Mouse (Mus musculus): ENCODE data around the gene Rhd. TPM values are rescaled to one million over a fixed set of nuclear protein-coding genes. Genes with fewer than 3 reads are reported as not detected.
A peak's percentile ranks its signal among the peaks of the same experiment; 100 is the strongest.

Rhd gene
- polyA plus RNA-seq, 1 experiment from 2014 or later = 1.7 TPM

DNA sequence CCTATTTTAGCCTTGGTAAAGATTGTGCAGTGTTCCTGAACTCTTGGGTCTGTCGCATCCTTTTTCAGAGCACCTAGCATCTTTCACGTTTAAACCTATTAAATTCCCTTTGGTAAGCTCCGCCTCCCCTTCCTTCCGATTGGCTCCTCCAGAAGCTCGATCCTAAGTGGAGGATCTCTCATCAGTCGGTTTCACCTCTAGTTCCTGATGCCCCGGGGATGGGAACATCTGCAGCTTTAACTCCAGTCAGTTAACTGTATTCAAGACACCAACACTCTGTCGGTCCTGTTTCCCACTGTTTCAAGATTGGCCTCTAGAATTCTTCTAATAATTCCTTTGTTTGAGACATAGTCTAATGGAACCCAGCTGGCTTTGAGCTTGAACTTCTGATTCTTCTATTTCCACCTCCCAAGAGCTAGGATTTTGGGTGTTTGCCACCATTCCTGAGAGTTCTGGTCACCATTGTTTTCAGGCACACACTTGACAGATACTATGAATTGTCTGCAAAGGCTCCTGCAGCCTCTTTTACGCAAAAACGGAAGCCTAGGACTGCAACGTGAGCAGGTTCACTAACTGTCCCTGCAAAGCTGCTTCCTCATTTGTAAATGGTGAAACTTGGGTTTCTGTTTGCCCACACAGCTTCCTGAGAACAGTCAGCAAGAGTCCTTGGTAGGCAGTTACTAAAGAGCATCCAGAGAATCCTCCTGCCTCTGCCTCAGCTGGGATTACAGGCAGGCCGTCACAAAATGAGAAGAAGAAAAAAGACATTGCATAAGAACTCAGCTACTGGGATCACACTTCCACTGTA lies 55.6 kb downstream of the Rhd start:
- Histone ChIP-seq H3K4me2 (ENCODE audit: low read length) (no peak overlapping the region), H3K9ac (ENCODE audit: low read depth, low read length) (no peak overlapping the region), H3K27ac (ENCODE audit: low read depth, low read length) (no peak overlapping the region), H3K27me3 (replicated peaks; ENCODE audit: control insufficient read depth, insufficient read depth, low read length) (no peaks in the 10 kb centered on the region), H3K9me3 (ENCODE audit: control insufficient read depth, low read length) (no peaks in the 10 kb centered on the region), H3K36me3 (ENCODE audit: control insufficient read depth, insufficient read depth, low read length) (no peaks in the 10 kb centered on the region), H3K4me1 (ENCODE audit: control insufficient read depth, insufficient read depth, low read depth, low read length) (peaks cover 3% of the 10 kb centered on the region), H3K4me3 (ENCODE audit: low read length) (no peak overlapping the region)
- ATAC-seq = no peak
- WGBS = 40% methylated on average over 12 of the region's 12 CpGs

DNA sequence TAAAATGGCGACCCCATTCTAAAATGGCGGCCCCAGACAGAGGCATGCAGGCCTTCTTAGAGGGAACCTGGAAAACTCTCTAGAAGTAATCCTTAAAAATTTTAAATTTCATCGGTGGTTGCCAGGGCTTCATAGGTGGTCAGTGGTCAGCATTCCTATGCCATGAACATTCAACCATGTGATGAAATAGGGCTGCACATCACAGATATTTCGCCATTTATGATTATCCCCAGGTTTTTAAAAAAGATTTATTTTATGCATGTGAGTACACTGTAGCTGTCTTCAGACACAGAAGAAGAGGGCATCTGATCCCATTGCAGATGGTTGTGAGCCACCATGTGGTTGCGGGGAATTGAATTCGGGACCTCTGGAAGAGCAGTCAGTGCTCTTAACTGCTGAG lies 56.3 kb downstream of the Rhd start:
- Histone ChIP-seq H3K27ac (ENCODE audit: low read depth, low read length) (no peak overlapping the region), H3K9ac (ENCODE audit: low read depth, low read length) (no peak overlapping the region), H3K4me3 (ENCODE audit: low read length) (no peak overlapping the region), H3K4me2 (ENCODE audit: low read length) (no peak overlapping the region), H3K36me3 (ENCODE audit: control insufficient read depth, insufficient read depth, low read length) (peaks cover 5% of the 10 kb centered on the region), H3K9me3 (ENCODE audit: control insufficient read depth, low read length) (no peaks in the 10 kb centered on the region), H3K4me1 (ENCODE audit: control insufficient read depth, insufficient read depth, low read depth, low read length) (peaks cover 10% of the 10 kb centered on the region), H3K27me3 (replicated peaks; ENCODE audit: control insufficient read depth, insufficient read depth, low read length) (no peaks in the 10 kb centered on the region)
- 93% methylated on average over 6 of the region's 6 CpGs for WGBS
- no peak for ATAC-seq

DNA sequence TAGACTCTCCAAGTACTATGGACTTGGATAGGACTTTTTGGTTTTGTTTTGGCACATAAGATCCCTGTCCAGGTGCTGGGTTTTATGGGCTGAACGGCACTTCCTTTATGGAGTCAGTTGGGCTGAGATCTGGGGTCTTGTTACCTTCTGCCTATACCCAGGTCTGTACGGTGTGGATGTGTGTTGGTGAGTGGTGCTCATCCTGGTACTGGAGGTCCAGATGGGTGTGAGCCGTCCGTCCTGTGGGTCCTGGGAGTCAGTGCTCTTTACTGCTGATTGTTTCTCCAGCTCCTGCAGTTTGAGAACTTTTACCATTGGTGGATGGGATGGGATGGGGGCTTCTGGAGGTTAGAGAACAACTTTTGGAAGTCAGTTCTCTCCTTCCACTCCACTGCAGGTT lies 57.4 kb downstream of the Rhd start:
- no peak overlapping the region for H3K4me3 ChIP-seq (ENCODE audit: low read length)
- no peak overlapping the region for H3K9ac ChIP-seq (ENCODE audit: low read depth, low read length)
- no peak overlapping the region for H3K27ac ChIP-seq (ENCODE audit: low read depth, low read length)
- WGBS = 95% methylated on average over 4 of the region's 4 CpGs
- peaks cover 17% of the 10 kb centered on the region for H3K4me1 ChIP-seq (ENCODE audit: control insufficient read depth, insufficient read depth, low read depth, low read length)
- H3K4me2 ChIP-seq (ENCODE audit: low read length) = no peak overlapping the region
- H3K36me3 ChIP-seq (ENCODE audit: control insufficient read depth, insufficient read depth, low read length) = peaks cover 10% of the 10 kb centered on the region
- no peaks in the 10 kb centered on the region for H3K27me3 ChIP-seq (replicated peaks; ENCODE audit: control insufficient read depth, insufficient read depth, low read length)
- ATAC-seq = no peak
- no peaks in the 10 kb centered on the region for H3K9me3 ChIP-seq (ENCODE audit: control insufficient read depth, low read length)

DNA sequence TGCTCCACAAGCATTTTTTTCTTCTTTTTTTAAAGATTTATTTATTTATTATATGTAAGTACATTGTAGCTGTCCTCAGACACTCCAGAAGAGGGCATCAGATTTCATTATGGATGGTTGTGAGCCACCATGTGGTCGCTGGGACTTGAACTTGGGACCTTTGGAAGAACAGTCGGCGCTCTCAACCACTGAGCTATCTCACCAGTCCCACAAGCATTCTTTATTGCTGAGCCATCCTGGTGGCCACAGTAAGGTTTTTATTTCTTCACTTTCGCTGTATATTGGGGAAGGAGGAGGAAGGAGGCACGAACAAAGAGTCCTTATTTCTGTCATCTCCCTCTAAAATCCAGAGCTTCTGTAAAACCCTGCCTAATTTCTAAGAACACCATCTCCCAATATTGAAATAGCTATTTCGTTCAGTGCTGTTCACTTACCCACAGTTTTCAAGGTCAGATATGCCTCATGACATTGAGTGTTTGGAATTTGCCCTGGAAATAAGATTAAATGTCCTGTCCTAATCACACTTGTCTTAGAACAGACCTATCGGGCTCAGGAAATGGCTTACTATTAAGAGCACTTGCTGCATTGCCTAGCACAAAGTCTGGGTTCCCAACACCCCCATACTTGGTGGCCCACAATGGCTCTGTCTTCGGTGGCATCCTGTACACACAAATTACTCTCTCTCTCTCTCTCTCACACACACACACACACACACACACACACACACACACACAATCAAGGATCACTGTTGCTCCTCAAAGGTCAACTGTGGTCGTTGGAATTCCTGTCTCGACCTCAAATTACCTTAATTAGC lies 58.0 kb downstream of the Rhd start:
- peaks cover 17% of the 10 kb centered on the region for H3K4me1 ChIP-seq (ENCODE audit: control insufficient read depth, insufficient read depth, low read depth, low read length)
- 57% methylated on average over 10 of the region's 10 CpGs for WGBS
- H3K4me3 ChIP-seq (ENCODE audit: low read length) = peak overlapping the region; percentile 99
- peak overlapping the region; percentile 95 for H3K27ac ChIP-seq (ENCODE audit: low read depth, low read length)
- peak overlapping the region; percentile 69 for H3K4me2 ChIP-seq (ENCODE audit: low read length)
- no peak for ATAC-seq
- H3K36me3 ChIP-seq (ENCODE audit: control insufficient read depth, insufficient read depth, low read length) = peaks cover 13% of the 10 kb centered on the region
- peak overlapping the region; percentile 74 for H3K9ac ChIP-seq (ENCODE audit: low read depth, low read length)
- no peaks in the 10 kb centered on the region for H3K27me3 ChIP-seq (replicated peaks; ENCODE audit: control insufficient read depth, insufficient read depth, low read length)
- no peaks in the 10 kb centered on the region for H3K9me3 ChIP-seq (ENCODE audit: control insufficient read depth, low read length)

DNA sequence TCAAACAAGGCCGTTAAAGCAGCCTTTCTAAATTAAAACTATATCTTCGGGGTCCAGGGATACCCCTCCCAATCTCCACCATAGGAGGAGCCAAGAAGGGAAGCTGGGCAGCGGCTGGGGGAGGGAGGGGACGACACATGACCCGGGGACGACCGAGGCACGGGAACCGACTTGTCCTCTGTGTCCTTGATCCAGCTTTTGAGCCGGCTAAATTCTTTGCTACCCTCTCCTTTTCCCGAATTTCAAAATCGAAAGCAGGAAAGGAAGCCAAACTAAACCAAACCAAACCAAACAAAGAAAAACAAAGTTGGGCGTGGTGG lies 58.5 kb downstream of the Rhd start:
- Histone ChIP-seq H3K4me1 (ENCODE audit: control insufficient read depth, insufficient read depth, low read depth, low read length) (peaks cover 17% of the 10 kb centered on the region), H3K36me3 (ENCODE audit: control insufficient read depth, insufficient read depth, low read length) (peaks cover 16% of the 10 kb centered on the region), H3K4me3 (ENCODE audit: low read length) (peak overlapping the region; percentile 99), H3K27me3 (replicated peaks; ENCODE audit: control insufficient read depth, insufficient read depth, low read length) (no peaks in the 10 kb centered on the region), H3K9ac (ENCODE audit: low read depth, low read length) (peak overlapping the region; percentile 74), H3K9me3 (ENCODE audit: control insufficient read depth, low read length) (no peaks in the 10 kb centered on the region), H3K4me2 (ENCODE audit: low read length) (peak overlapping the region; percentile 69), H3K27ac (ENCODE audit: low read depth, low read length) (peak overlapping the region; percentile 95)
- 1% methylated on average over 13 of the region's 13 CpGs for WGBS
- peak; percentile 50; the same call in 1 of the 2 replicates for ATAC-seq

DNA sequence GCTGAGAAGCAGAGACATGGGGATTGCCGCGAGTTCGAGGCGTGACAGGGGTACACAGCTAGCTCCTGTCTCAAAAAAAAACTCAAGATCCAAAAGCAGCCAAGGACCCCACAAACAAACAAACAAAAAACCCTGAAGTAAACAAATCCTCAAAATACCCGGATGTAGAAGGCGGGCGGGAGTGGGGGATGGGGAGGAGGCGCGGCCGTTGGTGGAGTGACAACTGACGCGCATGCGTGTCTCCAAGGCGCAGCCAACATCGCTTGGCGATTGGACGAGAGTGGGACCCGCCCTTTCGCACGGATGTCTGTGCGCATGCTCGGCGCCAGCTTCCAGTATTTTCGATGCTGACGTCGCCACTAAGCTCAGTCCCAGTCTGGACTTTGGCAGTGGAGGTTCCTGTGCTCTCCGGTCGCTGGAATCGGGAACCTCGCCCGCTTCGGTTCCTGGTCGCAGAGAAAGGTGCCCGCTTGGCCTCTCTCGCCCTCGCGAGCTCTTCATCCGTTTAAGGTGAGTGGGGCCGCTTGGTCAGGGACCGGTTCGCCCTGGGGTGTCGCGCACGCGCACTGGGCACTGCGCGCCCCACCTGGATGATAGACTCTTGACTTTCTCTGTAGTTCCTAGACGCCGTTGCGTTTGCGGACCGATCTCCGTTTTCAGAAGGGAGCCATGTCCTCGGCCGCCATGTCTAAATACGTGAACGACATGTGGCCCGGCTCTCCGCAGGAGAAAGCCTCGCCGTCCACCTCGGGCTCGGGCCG lies 59.1 kb downstream of the Rhd start, which contains the start of gene Rsrp1:
Gene Rsrp1 (plus strand): TSS at position 335 of the 761 bp plus-strand sequence.
- H3K4me1 ChIP-seq (ENCODE audit: control insufficient read depth, insufficient read depth, low read depth, low read length) = peaks cover 17% of the 10 kb centered on the region
- peak within 1 kb of the TSS; percentile 97 for H3K27ac ChIP-seq (ENCODE audit: low read depth, low read length)
- peak within 1 kb of the TSS; percentile 99 for H3K4me3 ChIP-seq (ENCODE audit: low read length)
- peak; percentile 97 for ATAC-seq
- peak within 1 kb of the TSS; percentile 94 for H3K9ac ChIP-seq (ENCODE audit: low read depth, low read length)
- under 1% methylated on average over 60 of the region's 64 CpGs for WGBS
- H3K36me3 ChIP-seq (ENCODE audit: control insufficient read depth, insufficient read depth, low read length) = peaks cover 20% of the 10 kb centered on the region
- no peaks in the 10 kb centered on the region for H3K9me3 ChIP-seq (ENCODE audit: control insufficient read depth, low read length)
- peak within 1 kb of the TSS; percentile 97 for H3K4me2 ChIP-seq (ENCODE audit: low read length)
- H3K27me3 ChIP-seq (replicated peaks; ENCODE audit: control insufficient read depth, insufficient read depth, low read length) = no peaks in the 10 kb centered on the region

DNA sequence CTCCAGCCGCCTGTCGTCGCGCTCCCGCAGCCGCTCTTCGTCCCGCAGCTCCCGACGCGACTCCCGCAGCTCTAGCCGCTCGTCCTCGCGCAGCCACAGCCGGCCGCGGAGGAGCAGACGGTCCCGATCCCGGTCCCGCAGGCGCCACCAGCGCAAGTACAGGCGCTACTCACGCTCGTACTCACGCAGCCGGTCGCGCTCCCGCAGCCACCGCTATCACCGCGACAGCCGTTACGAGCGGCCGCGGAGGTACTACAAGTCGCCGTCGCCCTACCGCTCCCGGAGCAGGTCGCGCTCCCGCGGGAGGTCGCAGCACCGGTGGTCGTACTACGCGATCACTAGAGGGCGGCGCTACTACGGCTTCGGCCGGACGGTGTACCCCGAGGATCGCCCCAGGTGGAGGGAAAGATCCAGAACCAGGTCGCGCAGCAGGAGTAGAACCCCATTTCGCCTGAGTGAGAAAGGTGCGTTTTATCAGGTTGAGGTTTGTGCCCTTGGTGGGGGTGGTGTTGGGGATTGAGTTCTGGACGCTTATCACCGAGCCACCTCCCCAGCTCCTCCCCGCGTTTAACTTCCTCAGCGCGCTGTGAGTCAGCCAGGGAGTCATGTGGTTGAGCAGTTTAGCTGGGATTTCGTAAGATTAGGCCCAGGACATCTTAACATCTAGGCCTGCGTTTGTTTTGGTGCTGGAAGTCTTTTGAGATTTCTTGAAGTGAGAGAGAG lies 59.8 kb downstream of the Rhd start:
- no peaks in the 10 kb centered on the region for H3K27me3 ChIP-seq (replicated peaks; ENCODE audit: control insufficient read depth, insufficient read depth, low read length)

DNA sequence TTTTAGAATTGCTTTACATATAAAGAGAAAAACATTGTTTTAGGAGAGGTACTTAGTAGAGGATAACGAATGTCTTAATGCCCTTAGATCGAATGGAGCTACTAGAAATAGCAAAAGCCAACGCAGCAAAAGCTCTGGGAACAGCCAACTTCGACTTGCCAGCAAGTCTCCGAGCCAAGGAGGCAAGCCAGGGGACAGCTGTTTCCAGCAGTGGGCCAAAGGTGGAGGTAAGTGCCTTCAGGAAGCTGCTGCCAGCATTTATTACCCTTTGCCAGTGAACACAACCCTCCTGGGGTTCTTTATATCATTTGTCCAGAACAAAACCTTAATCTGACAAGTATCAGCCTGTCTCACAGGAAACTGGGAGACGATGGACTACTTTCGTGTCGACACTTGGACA lies 60.9 kb downstream of the Rhd start:
- 0 out of 2 replicates have a peak overlapping the region, but pooled peaks have one; percentile 5 for H3K9ac ChIP-seq (ENCODE audit: low read depth, low read length)
- H3K27ac ChIP-seq (ENCODE audit: low read depth, low read length) = no peak overlapping the region
- 74% methylated on average over 8 of the region's 8 CpGs for WGBS
- H3K9me3 ChIP-seq (ENCODE audit: control insufficient read depth, low read length) = no peaks in the 10 kb centered on the region
- peaks cover 18% of the 10 kb centered on the region for H3K4me1 ChIP-seq (ENCODE audit: control insufficient read depth, insufficient read depth, low read depth, low read length)
- ATAC-seq = no peak
- peak overlapping the region; percentile 97 for H3K4me2 ChIP-seq (ENCODE audit: low read length)
- H3K27me3 ChIP-seq (replicated peaks; ENCODE audit: control insufficient read depth, insufficient read depth, low read length) = no peaks in the 10 kb centered on the region
- peak overlapping the region; percentile 10 for H3K4me3 ChIP-seq (ENCODE audit: low read length)
- peaks cover 23% of the 10 kb centered on the region for H3K36me3 ChIP-seq (ENCODE audit: control insufficient read depth, insufficient read depth, low read length)

More for the DNA sequence above, 59.8 kb downstream of the Rhd start:
- H3K36me3 ChIP-seq (ENCODE audit: control insufficient read depth, insufficient read depth, low read length) = peaks cover 23% of the 10 kb centered on the region
- peak overlapping the region; percentile 97 for H3K4me2 ChIP-seq (ENCODE audit: low read length)
- H3K27ac ChIP-seq (ENCODE audit: low read depth, low read length) = peak overlapping the region; percentile 97
- no peaks in the 10 kb centered on the region for H3K9me3 ChIP-seq (ENCODE audit: control insufficient read depth, low read length)
- WGBS = under 1% methylated on average over 73 of the region's 75 CpGs
- H3K4me1 ChIP-seq (ENCODE audit: control insufficient read depth, insufficient read depth, low read depth, low read length) = peaks cover 17% of the 10 kb centered on the region
- ATAC-seq = peak; percentile 22
- peak overlapping the region; percentile 99 for H3K4me3 ChIP-seq (ENCODE audit: low read length)
- peak overlapping the region; percentile 94 for H3K9ac ChIP-seq (ENCODE audit: low read depth, low read length)

All from hindbrain, embryonic 16.5 days (tissue).